Mouse (Mus musculus): ENCODE data around the gene Ttc16. TPM values are rescaled to one million over a fixed set of nuclear protein-coding genes. Genes with fewer than 3 reads are reported as not detected.

Gene Ttc16
- polyA plus RNA-seq, 1 experiment, result 2.3 TPM

GRCm38 (mm10) chr2:32756674-32757055 is 18.8 kb downstream of the Ttc16 start:
- Histone ChIP-seq H3K4me1 (ENCODE audit: control insufficient read depth, insufficient read depth, insufficient read length, low read length) (no peaks in the 10 kb centered on the region), H3K4me3 (ENCODE audit: low read depth, low read length) (no peak overlapping the region), H3K36me3 (ENCODE audit: control insufficient read depth, insufficient read depth, low read length) (peaks cover 19% of the 10 kb centered on the region), H3K27ac (ENCODE audit: insufficient read depth, low read depth, low read length) (no peak overlapping the region), H3K27me3 (ENCODE audit: control insufficient read depth, insufficient read depth, low read length) (no peaks in the 10 kb centered on the region)
- TF ChIP-seq POLR2A (IDR thresholded peaks at IDR 0.05; ENCODE audit: low read depth, low read length) (no peak), CTCF (IDR thresholded peaks at IDR 0.05; ENCODE audit: extremely low read depth, insufficient read length, insufficient replicate concordance, low read depth, low read length) (no peak)
- 32% methylated on average over 6 of the region's 6 CpGs for WGBS

- Histone ChIP-seq H3K4me1 (ENCODE audit: control insufficient read depth, insufficient read depth, insufficient read length, low read length) (peaks cover 3% of the 10 kb centered on the region), H3K36me3 (ENCODE audit: control insufficient read depth, insufficient read depth, low read length) (no peaks in the 10 kb centered on the region; the same call in 1 of the 2 replicates), H3K27me3 (ENCODE audit: control insufficient read depth, insufficient read depth, low read length) (no peaks in the 10 kb centered on the region), H3K27ac (ENCODE audit: insufficient read depth, low read depth, low read length) (no peak overlapping the region), H3K4me3 (ENCODE audit: low read depth, low read length) (no peak overlapping the region)
- TF ChIP-seq POLR2A (IDR thresholded peaks at IDR 0.05; ENCODE audit: low read depth, low read length), result no peak
- TF ChIP-seq CTCF (IDR thresholded peaks at IDR 0.05; ENCODE audit: extremely low read depth, insufficient read length, insufficient replicate concordance, low read depth, low read length), result no peak
- 67% methylated on average over 10 of the region's 10 CpGs for WGBS
Measured at GRCm38 (mm10) chr2:32752181-32752580, 23.3 kb downstream of the Ttc16 start.

GRCm38 (mm10) chr2:32751665-32752033 is 23.8 kb downstream of the Ttc16 start:
- Histone ChIP-seq H3K4me3 (ENCODE audit: low read depth, low read length) (peak overlapping the region; percentile 59), H3K27ac (ENCODE audit: insufficient read depth, low read depth, low read length) (no peak overlapping the region)

GRCm38 (mm10) chr2:32750887-32751664 is 24.4 kb downstream of the Ttc16 start:
- Histone ChIP-seq H3K36me3 (ENCODE audit: control insufficient read depth, insufficient read depth, low read length) (no peaks in the 10 kb centered on the region; the same call in 1 of the 2 replicates), H3K27me3 (ENCODE audit: control insufficient read depth, insufficient read depth, low read length) (no peaks in the 10 kb centered on the region), H3K4me1 (ENCODE audit: control insufficient read depth, insufficient read depth, insufficient read length, low read length) (peaks cover 5% of the 10 kb centered on the region), H3K27ac (ENCODE audit: insufficient read depth, low read depth, low read length) (no peak overlapping the region), H3K4me3 (ENCODE audit: low read depth, low read length) (peak overlapping the region; percentile 59)
- no peak for TF ChIP-seq CTCF (IDR thresholded peaks at IDR 0.05; ENCODE audit: extremely low read depth, insufficient read length, insufficient replicate concordance, low read depth, low read length)
- TF ChIP-seq POLR2A (IDR thresholded peaks at IDR 0.05; ENCODE audit: low read depth, low read length), result no peak
- WGBS, result 21% methylated on average over 31 of the region's 31 CpGs

More at GRCm38 (mm10) chr2:32751665-32752033, 23.8 kb downstream of the Ttc16 start:
- WGBS, result 22% methylated on average over 10 of the region's 10 CpGs
- H3K27me3 ChIP-seq (ENCODE audit: control insufficient read depth, insufficient read depth, low read length), result no peaks in the 10 kb centered on the region
- TF ChIP-seq POLR2A (IDR thresholded peaks at IDR 0.05; ENCODE audit: low read depth, low read length) (no peak), CTCF (IDR thresholded peaks at IDR 0.05; ENCODE audit: extremely low read depth, insufficient read length, insufficient replicate concordance, low read depth, low read length) (no peak)
- no peaks in the 10 kb centered on the region; the same call in 1 of the 2 replicates for H3K36me3 ChIP-seq (ENCODE audit: control insufficient read depth, insufficient read depth, low read length)
- H3K4me1 ChIP-seq (ENCODE audit: control insufficient read depth, insufficient read depth, insufficient read length, low read length), result peaks cover 3% of the 10 kb centered on the region

GRCm38 (mm10) chr2:32750199-32750598 is 25.2 kb downstream of the Ttc16 start:
- H3K27ac ChIP-seq (ENCODE audit: insufficient read depth, low read depth, low read length), result no peak overlapping the region
- TF ChIP-seq POLR2A (IDR thresholded peaks at IDR 0.05; ENCODE audit: low read depth, low read length), result no peak
- TF ChIP-seq CTCF (IDR thresholded peaks at IDR 0.05; ENCODE audit: extremely low read depth, insufficient read length, insufficient replicate concordance, low read depth, low read length), result peak; percentile 18; the same call in 1 of the 2 replicates
- H3K36me3 ChIP-seq (ENCODE audit: control insufficient read depth, insufficient read depth, low read length), result no peaks in the 10 kb centered on the region; the same call in 1 of the 2 replicates
- WGBS, result 68% methylated on average over 7 of the region's 7 CpGs
- peaks cover 5% of the 10 kb centered on the region for H3K4me1 ChIP-seq (ENCODE audit: control insufficient read depth, insufficient read depth, insufficient read length, low read length)
- no peak overlapping the region for H3K4me3 ChIP-seq (ENCODE audit: low read depth, low read length)
- no peaks in the 10 kb centered on the region for H3K27me3 ChIP-seq (ENCODE audit: control insufficient read depth, insufficient read depth, low read length)

GRCm38 (mm10) chr2:32749082-32749481 is 26.4 kb downstream of the Ttc16 start:
- 86% methylated on average over 16 of the region's 16 CpGs for WGBS
- Histone ChIP-seq H3K27ac (ENCODE audit: insufficient read depth, low read depth, low read length) (no peak overlapping the region), H3K36me3 (ENCODE audit: control insufficient read depth, insufficient read depth, low read length) (no peaks in the 10 kb centered on the region; the same call in 1 of the 2 replicates), H3K4me1 (ENCODE audit: control insufficient read depth, insufficient read depth, insufficient read length, low read length) (peaks cover 5% of the 10 kb centered on the region), H3K27me3 (ENCODE audit: control insufficient read depth, insufficient read depth, low read length) (no peaks in the 10 kb centered on the region), H3K4me3 (ENCODE audit: low read depth, low read length) (no peak overlapping the region)
- TF ChIP-seq CTCF (IDR thresholded peaks at IDR 0.05; ENCODE audit: extremely low read depth, insufficient read length, insufficient replicate concordance, low read depth, low read length) (no peak), POLR2A (IDR thresholded peaks at IDR 0.05; ENCODE audit: low read depth, low read length) (no peak)

- WGBS, result 71% methylated on average over 15 of the region's 15 CpGs
- H3K4me3 ChIP-seq (ENCODE audit: low read depth, low read length), result no peak overlapping the region
- H3K27ac ChIP-seq (ENCODE audit: insufficient read depth, low read depth, low read length), result no peak overlapping the region
- H3K36me3 ChIP-seq (ENCODE audit: control insufficient read depth, insufficient read depth, low read length), result no peaks in the 10 kb centered on the region
- peaks cover 14% of the 10 kb centered on the region for H3K27me3 ChIP-seq (ENCODE audit: control insufficient read depth, insufficient read depth, low read length)
- TF ChIP-seq CTCF (IDR thresholded peaks at IDR 0.05; ENCODE audit: extremely low read depth, insufficient read length, insufficient replicate concordance, low read depth, low read length) (no peak), POLR2A (IDR thresholded peaks at IDR 0.05; ENCODE audit: low read depth, low read length) (no peak)
- H3K4me1 ChIP-seq (ENCODE audit: control insufficient read depth, insufficient read depth, insufficient read length, low read length), result peaks cover 6% of the 10 kb centered on the region; the same call in 1 of the 2 replicates
Measured at GRCm38 (mm10) chr2:32744272-32744982, 31.0 kb downstream of the Ttc16 start.
